Mouse (Mus musculus): ENCODE results near the gene Bloc1s2.
A peak's percentile ranks its signal among the peaks of the same experiment; 100 is the strongest.

- TF ChIP-seq HCFC1 (IDR thresholded peaks at IDR 0.05; ENCODE audit: low read depth, low read length) (peak; percentile 90), MAFK (IDR thresholded peaks at IDR 0.05; ENCODE audit: borderline replicate concordance, low read depth, low read length) (no peak), CTCF (IDR thresholded peaks at IDR 0.05 in 2 of 3, conservative IDR thresholded peaks at IDR 0.05 in 1 of 3; ENCODE audit: control insufficient read depth in 1 of 3, insufficient read depth in 1 of 3, low read depth in 2 of 3, low read length in 3 of 3, poor library complexity in 1 of 3, severe bottlenecking in 1 of 3) (no peak), NRF1 (IDR thresholded peaks at IDR 0.05; ENCODE audit: insufficient read depth, low read depth, low read length, poor library complexity, severe bottlenecking) (no peak), POLR2A (IDR thresholded peaks at IDR 0.05; ENCODE audit: control insufficient read depth in 1 of 2, insufficient read depth in 1 of 2, low read depth in 1 of 2, low read length in 2 of 2, poor library complexity in 1 of 2) (peak; percentile 81 to 95), GABPA (IDR thresholded peaks at IDR 0.05; ENCODE audit: low read depth, low read length) (no peak), MYC (IDR thresholded peaks at IDR 0.05; ENCODE audit: low read depth, low read length) (peak; percentile 97), USF1 (IDR thresholded peaks at IDR 0.05; ENCODE audit: low read depth, low read length) (no peak), ZC3H11A (IDR thresholded peaks at IDR 0.05; ENCODE audit: low read depth, low read length) (no peak), CHD1 (IDR thresholded peaks at IDR 0.05; ENCODE audit: low read depth, low read length) (peak; percentile 61; the same call in 1 of the 2 replicates), EP300 (IDR thresholded peaks at IDR 0.05; ENCODE audit: low read depth in 1 of 2, low read length in 2 of 2) (no peak), MAX (IDR thresholded peaks at IDR 0.05; ENCODE audit: low read length) (peak; percentile 94), NELFE (IDR thresholded peaks at IDR 0.05; ENCODE audit: low read depth, low read length) (peak; percentile 84), ETS1 (IDR thresholded peaks at IDR 0.05; ENCODE audit: low read depth, low read length) (no peak)
Measured at GRCm38 (mm10) chr19:44135072-44135959, 10.9 kb downstream of the Bloc1s2 start, which contains the start of gene Cwf19l1.

Measured in MEL (cell line).